Mouse (Mus musculus): ENCODE data around the gene Bub1b.

Gene Bub1b

GRCm38 (mm10) chr2:118597673-118598568 lies at the start of gene Bub1b:
Gene Bub1b (plus strand): TSS chr2:118598211.
- DNase-seq (ENCODE audit: extremely low spot score): peak; percentile 92

GRCm38 (mm10) chr2:118548421-118549221 lies 49.4 kb upstream of the Bub1b start:
- DNase-seq (ENCODE audit: extremely low spot score): peak; percentile 70

DNA sequence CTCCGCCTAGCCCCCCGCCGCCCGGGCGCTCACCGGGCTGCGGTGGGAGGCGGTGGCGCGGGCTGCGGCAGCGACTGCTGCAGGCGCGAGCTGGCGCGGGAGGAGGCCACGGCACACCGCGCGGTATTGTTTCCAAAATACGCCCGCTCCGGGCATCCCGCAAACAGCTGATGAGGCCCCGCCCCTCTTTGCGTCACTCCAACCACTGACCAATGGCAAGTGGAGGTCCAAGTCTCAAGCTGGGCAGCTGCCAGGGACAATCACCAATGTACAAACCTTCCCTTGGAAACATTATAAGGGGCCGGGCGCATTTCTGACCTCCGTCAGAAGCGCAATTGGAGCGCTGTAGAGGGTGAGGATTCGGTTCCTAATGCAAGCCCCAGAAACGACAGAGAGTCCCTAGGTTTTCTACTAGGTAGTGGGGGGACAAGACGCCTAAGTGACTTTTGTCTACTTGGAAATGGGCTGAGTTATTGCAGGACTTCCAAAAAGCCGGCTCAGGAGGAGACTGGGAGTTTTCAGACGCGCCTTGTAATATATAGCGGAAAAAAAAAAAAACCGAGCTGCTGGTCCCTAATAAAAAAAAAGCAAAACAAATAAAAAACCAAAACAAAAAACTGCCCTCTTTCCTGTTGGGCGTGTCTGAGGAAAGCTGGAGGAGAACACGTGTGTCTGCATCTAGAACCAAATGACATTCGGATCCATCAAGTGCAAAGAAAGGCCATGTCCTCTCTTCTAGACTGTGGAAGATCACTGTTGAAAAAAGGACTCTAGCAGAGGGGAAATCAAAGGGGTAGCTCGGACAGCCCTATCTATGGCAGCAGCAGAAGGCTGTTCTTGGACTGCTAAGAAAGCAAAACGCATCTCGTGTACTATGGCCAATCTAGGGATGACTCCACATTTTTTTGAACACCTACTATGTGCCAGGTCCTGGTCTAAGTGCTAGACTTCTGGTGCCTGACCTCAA lies 48.2 kb upstream of the Bub1b start, which contains the start of gene Bmf:
TSS of gene Bmf (minus strand) at position 181 of the 967 bp plus-strand sequence.
- peak; percentile 98 for DNase-seq (ENCODE audit: extremely low spot score)

GRCm38 (mm10) chr2:118551606-118552005 lies 46.4 kb upstream of the Bub1b start:
- no peak for DNase-seq (ENCODE audit: extremely low spot score)

DNA sequence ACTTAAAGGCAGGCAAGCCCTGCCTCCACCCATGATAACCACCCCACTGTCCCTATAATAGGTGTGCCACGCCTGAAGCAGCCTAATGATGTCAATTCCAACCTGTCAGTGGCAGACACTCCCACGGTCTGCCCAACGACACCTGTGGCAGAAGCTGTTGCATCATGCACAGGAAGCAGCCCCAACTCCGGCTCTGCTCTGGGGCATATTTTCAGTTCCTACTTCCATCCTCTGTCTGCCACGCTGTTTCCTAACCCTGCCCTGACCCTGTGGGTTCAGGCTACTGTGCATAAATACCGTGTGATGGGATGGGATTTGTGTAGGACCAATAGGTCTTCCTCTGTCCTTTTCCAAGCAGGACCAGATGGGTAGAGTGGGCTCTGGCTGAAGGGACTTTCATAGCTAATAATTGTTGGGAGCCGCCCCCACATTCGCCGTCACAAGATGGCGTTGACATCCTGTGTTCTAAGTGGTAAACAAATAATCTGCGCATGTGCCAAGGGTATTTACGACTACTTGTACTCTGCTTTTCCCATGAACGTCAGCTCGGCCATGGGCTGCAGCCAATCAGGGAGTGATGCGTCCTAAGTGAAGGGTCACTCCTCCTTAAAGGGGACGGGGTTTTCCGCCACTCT lies 43.5 kb upstream of the Bub1b start:
- peak; percentile 19 for DNase-seq (ENCODE audit: extremely low spot score)

DNA sequence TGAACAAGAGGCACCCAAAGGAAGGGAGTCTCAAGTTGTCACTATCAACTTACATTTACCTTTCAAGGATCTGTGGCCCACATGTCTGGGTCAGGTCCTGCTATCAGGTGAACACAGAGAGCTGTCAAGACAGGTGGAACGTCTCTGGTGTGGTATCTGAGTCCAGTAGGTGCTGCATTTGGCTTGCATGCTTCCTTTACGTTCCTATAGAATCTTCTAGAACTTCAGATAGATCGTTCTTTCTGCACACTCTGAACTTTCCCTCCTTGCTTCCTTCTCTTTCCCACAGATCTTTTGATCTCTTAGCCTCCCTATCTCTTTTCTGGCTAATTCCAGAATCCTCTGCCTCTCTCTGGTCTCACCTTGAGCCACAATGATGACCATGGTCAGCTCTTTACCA lies 39.6 kb upstream of the Bub1b start:
- DNase-seq (ENCODE audit: extremely low spot score): no peak

DNA sequence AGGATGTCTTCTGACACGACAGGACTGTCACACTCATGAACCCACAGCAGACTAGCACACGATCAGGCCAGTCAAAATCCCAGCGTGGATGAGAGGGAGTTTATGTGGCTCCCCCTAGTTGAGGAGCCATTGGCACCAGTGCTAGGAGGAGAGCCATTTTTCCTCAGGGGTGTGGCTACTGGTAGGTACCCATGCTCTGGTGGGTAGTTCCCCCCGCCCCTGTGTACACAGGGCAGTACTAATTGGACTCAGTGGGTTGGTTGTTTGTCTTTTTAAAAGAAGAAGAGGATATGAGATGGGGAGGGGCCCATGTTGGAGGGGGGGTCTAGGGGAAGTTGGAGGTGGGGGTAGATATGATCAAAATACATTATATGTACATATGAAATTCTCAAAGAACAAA lies 36.0 kb upstream of the Bub1b start:
- no peak for DNase-seq (ENCODE audit: extremely low spot score)

DNA sequence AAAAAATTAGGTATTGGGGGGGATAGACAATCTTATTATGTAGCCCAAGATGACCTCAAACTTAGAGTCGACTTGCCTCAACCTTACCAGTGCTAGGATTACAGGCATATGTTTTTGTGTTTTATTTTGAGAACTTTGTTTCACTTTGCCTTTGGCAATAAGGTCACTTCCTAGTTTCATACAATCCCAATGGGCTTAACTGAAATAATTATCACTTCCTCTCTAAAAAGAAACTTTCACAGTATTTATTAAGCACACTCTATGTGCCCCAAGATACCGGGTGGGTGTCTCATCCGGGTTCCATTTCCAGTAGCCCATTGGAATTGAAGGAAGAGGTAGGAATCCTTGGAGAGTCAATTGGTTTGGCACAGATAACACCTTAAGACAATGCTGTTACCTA lies 35.6 kb upstream of the Bub1b start:
- no peak for DNase-seq (ENCODE audit: extremely low spot score)

DNA sequence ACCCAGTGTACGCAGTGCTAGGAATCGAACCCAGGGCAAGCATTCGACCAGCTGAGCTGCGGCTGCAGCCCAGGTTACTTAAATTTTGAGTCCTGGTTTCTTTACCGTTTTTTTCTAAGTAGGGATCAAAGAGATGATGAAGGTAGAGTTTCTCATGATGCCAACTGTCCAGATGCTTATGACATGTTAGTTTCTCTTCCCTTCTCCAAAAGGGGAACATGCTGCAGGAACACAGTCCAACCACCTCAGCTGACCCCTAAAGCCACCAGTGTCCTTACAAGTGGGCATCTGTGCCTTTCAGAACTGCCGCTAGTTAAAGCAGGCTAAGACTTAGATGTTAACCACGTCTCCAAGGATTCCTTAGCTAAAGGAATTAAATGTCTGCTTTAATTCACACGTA lies 30.8 kb upstream of the Bub1b start:
- DNase-seq (ENCODE audit: extremely low spot score): no peak

DNA sequence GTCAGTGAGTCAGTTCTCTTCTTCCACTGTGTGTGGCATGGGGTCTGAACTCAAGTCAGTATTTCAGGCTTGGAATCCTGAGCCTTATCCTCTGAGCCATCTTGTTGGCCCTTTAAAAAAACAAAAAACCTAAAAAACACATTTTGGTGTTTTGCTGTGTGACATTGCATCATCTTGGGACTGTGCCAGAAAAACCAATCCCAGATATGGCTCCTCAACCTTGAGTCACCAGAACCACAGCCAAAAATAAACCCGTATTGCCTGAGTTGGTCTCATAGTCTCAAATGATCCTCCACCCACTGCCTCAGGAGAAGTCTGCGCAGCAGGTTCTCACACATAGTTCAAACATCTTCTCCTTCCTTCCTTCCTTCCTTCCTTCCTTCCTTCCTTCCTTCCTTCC lies 27.1 kb upstream of the Bub1b start:
- no peak for DNase-seq (ENCODE audit: extremely low spot score)

DNA sequence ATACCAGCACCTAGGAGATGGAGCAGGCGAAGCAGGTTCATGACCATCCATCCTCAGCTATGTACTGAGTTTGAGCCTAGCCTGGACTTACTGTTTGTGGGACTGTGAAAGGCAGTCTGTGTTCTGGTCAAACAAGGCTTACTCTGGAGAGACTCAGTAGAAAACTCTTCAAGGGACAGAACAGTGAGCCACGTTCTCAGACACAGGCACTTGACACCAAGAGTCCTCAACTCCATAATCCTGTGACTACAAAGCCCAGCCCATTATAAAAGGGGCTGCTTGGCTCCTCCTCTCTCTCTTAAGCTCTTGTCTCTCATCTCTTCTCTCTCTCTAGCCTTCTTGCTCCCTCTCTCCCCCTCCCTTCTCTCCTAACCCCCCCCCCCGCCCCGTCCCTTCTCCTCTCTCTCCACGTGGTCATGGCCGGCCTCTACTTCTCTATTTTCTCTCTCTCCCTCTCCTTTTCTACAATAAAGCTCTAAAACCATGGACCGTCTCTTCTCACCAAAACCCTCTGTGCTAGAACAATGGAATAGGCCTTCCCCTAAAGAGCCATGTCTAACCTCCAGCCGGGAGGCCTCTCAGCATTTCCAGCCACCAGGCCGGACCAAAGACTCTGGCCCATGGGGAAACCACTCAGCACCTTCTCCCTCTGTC lies 25.7 kb upstream of the Bub1b start:
- no peak for DNase-seq (ENCODE audit: extremely low spot score)

DNA sequence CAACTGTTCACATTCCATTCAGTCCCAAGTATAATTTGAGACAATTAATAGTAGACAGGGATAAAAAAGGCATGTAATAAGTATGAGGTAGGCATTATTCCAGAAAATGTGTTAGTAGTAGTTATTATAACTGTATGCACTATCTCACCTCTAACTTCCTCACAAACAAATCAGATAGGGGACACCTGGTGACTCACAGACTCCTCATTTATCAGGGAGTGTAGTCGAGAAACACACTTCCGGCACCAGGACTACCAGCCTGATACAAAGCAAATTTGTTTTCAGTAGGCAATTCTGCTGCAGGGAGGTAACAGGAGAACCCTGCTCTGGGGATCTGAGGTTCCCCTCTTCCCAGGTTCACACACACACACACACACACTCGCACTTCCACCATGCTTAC lies 24.9 kb upstream of the Bub1b start:
- DNase-seq (ENCODE audit: extremely low spot score): no peak

DNA sequence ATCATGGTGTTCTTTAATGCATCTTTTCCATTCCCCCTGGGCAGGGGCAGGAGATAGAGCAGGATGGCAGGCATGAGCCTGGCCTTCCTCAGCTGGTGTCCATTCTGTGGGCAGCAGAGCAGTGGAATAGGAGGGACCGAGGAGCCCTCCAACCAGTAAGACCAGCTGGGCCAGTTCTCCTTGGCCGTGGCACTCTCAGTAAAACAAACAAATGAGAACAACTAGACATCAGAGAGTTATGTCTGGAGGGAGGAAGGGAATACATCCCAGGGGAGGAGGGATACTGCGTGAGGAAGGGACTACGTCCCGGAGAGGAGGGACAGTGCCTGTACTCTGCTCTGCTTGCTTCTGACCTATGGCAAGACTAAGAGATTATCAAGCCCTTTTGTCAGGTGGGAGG lies 12.0 kb upstream of the Bub1b start:
- DNase-seq (ENCODE audit: extremely low spot score): no peak

GRCm38 (mm10) chr2:118587686-118588085 lies 10.3 kb upstream of the Bub1b start:
- DNase-seq (ENCODE audit: extremely low spot score): no peak

DNA sequence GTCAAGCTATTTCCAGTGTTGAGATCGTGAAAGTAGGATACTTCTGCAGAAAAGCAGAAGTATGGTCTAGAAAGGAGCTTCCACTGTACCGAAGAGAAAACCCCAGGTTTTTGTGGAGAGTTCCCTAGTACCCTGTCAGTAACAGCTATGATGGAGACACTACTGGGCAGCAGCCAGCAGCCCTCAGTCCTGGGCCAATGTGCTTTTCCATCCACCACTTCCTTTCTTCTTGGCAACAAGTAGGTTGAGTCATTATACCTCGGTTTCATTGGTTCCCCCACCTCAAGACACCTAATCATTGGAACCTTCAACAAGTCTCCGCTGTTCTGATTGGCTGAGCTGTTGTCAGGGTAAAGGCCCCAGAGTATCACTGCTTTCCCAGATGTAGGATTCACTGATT lies 6.9 kb upstream of the Bub1b start:
- DNase-seq (ENCODE audit: extremely low spot score): no peak

DNA sequence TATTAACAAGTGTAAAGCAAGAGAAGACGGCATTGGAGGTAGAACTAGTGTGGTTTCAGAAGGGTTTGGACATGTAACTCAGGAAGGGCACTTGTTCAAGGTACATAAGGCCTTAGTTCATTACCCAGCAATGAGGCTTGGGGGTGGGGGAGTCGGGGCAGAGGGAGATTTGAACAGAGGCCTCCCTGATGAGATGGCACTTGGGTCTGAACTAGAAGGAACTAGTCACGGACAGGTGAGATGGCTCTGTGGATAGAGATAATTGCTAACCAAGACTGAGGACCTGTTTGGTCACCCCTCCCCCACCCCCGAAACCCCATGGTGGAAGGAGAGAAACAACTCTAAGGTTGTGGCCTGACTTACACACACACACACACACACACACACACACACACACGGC lies 1.1 kb downstream of the Bub1b start:
- DNase-seq (ENCODE audit: extremely low spot score): peak; percentile 20

DNA sequence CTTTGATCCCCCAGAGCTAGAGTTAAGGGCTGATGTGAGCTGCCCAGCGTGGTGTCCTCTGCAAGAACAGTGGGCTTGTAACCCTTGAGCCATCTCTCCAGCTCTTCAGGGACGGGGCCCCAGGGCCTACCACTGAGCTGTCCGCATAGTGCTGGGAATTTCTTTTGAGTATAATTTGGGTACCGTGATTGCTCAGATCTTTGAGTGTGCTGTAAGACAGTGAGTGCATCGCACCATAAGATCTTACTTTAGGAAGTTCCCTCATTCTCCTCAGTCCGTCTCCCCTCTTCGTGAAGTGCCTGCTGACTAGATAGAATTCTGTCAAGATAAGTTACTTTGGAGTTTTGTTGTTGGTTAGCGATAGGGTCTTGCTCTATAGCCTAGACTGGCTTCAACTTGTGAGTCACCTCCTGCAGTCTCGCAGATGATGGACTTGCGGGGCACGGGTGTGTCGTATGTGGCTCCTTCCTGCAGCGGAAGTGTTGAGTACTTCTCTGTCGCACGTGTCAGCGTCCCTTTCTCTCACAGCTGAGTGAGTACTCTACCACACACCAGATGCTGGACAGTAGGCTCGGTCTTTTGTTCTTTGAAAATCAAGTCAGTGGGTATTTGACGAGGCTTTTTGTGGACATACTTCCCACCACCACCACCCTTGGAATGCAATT lies 3.7 kb downstream of the Bub1b start:
- no peak for DNase-seq (ENCODE audit: extremely low spot score)

DNA sequence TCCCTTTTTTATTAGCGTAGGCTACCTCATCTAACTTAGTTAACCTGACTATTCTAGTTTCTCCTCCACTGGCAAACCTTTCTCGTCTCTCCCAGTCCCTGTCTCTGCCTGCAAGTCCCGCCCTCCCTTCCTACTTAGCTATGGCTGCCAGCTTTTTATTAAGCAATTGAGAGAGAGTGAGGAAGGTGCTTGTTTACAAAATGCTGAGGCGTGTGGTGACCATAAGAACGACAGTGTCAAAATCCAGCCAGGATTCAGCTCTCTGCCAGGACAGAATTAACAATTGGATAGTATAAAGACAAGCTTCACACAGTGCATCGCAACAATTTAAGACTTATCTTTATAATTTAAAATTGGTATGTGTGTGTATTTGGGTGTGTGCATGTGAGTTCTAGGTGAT lies 6.1 kb downstream of the Bub1b start:
- no peak for DNase-seq (ENCODE audit: extremely low spot score)

DNA sequence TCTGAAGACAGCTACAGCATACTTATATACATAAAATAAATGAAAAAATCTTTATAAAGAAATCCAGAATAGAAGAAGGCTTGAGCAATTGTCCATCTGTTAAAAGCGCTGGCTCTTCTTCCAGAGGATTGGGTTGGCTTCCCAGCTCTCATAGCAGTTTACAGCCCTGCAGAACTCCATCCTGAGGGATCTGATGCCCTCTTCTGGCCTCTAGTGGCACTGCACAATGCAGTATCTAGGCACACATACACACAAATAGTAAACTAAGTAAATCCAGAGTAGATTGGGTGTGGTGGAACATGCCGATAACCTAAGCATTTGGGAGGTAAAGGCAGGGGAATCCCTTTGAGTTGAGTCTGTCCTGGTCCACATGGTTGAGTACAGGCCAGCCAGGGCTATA lies 8.0 kb downstream of the Bub1b start:
- peak; percentile 44 for DNase-seq (ENCODE audit: extremely low spot score)

DNA sequence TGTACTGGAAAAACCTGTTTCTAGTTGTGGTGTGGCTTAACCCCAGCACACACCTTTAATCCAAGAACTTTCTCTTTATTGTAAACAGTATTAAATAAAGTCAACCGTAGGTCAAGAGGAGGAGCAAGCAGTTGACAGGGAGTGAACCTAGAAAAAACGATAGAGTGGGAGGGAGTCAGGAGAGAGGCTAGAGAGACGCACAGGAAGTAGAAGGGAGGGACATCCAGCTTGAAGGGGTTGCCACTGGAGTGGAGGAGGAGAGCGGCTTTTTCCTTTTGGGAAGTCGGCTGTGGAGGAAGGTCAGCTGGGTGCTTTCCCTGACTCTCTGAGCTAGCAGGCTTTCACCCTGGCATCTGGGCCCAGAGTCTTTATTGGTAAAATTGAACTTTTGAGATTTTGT lies 9.0 kb downstream of the Bub1b start:
- no peak for DNase-seq (ENCODE audit: extremely low spot score)
